Mouse (Mus musculus) cerebellum, adult 9-11 months (tissue): ENCODE results near the gene Vmn2r101.

Source experiments
- DNase-seq: peaks from one replicate; pipeline ENCODE4 v3.0.0; 2022

Gene Vmn2r101

DNA sequence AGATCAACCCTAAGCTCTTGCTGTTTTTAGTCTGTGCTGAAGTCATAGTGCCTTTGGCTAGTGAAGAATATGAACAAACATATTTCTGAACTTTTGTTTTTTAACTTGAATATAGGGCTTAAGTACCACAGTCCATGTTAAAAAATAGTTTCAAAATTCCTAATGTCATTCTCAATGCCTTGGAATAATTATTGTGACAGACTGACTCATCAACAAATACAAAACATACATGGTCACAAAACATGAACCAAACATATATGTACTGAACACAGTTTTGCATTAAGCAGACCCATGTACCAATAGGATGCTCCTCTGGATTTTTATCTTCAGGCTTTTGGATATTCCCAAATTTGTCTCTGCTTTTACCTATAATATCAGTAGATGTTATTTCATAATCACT, at the start of gene Vmn2r101:
Gene Vmn2r101, plus strand, starts transcription at position 301 of the 400 bp plus-strand sequence.
- no peak for DNase-seq

DNA sequence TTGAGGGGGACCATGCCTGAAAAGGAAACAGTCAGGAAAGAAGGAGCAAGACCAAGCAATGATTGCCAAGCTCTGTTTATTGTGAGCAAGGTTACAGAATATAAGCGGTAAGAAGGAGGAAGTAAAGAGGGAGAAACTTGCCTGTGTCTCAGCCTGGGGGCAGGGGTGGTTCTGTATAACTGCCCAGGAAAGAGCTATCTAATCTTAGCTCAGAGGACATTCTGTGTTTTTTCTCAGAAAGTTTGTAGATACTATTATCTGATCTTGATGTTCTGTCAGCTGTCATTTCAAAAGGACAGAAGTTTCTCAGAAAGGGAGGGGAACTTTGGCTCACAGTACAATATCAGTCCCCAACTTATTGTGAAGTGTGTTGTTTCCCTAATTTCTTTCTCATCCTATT, 52.3 kb downstream of the Vmn2r101 start:
- no peak for DNase-seq

DNA sequence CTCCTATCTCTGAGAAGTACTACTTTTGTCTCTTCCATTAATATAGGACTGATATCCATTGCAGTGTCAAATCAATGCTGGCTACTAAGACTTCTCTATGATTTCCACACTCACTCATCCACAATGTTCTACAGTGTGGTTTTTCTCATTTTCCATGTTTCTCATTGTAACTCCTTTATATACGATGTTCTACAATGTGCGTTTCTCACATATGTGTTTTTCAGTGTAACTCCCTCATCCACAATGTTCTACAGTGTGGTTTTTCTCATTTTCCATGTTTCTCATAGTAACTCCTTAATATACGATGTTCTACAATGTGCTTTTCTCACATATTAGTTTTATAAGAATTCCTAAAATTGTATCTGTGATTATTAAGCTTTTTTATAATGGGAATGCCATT, 81.4 kb downstream of the Vmn2r101 start:
- DNase-seq: no peak

DNA sequence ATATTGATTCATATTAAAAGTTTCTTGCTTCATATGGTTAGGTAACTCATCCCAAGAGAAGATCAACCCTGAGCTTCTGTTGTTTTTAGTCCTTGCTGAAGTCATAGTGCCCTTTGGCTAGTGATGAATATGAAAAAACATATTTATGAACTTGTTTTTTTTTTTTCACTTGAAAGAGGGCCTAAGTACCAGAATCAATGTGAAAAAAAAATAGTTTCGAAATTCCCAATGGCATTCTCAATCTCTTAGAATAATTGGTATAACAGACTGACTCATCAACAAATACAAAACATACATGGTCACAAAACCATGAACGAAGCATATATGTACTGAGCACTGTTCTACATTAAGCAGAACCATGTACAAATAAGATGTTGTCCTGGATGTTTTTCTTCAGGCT, 83.0 kb downstream of the Vmn2r101 start, which contains the start of gene Vmn2r102:
Gene Vmn2r102, plus strand, starts transcription at position 301 of the 400 bp plus-strand sequence.
- no peak for DNase-seq
